Mouse (Mus musculus) erythroblast, embryonic 14.5 days (primary cell): ENCODE results near the gene Gls. TPM values are rescaled to one million over a fixed set of nuclear protein-coding genes. Genes with fewer than 3 reads are reported as not detected.

ENCODE experiments used
- H3K27me3 ChIP-seq: 2 replicates; pipeline ENCODE4 v1.6.1; 2012; ENCODE audit warnings: inconsistent platforms; ENCODE audit not compliant: control insufficient read depth
- H3K36me3 ChIP-seq: 2 replicates; pipeline ENCODE4 v1.6.1; 2012; ENCODE audit warnings: mild to moderate bottlenecking, inconsistent platforms; ENCODE audit not compliant: control insufficient read depth
- H3K4me1 ChIP-seq: 2 replicates; pipeline ENCODE4 v1.6.1; 2012; ENCODE audit warnings: inconsistent platforms; ENCODE audit not compliant: control insufficient read depth
- H3K4me3 ChIP-seq: replicated peaks from 2 replicates; pipeline ENCODE3; 2012; ENCODE audit warnings: moderate library complexity, mild to moderate bottlenecking, inconsistent platforms
- H3K9me3 ChIP-seq: 2 replicates; pipeline ENCODE4 v1.6.1; 2012; ENCODE audit warnings: low read length, inconsistent platforms, mixed read lengths; ENCODE audit not compliant: control insufficient read depth
- GATA1 ChIP-seq: IDR thresholded peaks from 2 replicates; pipeline ENCODE4 v1.6.1; 2012; ENCODE audit warnings: low read length, inconsistent platforms, mixed read lengths
- TAL1 ChIP-seq: IDR thresholded peaks from 3 replicates; pipeline ENCODE4 v1.6.1; 2012; ENCODE audit warnings: low read length, inconsistent platforms, mixed read lengths
- polyA plus RNA-seq: library from polyadenylated mRNA; stranded (reverse); fragments of >175 nt; gene quantifications from 2 replicates; pipeline ENCODE4 v1.2.3, GENCODE M21; 2012

Gls gene
- polyA plus RNA-seq, 1 experiment, result 0.97 TPM

- TF ChIP-seq GATA1 (no peak), TAL1 (no peak)
- H3K36me3 ChIP-seq, result no peaks in the 10 kb centered on the region
- H3K9me3 ChIP-seq, result no peaks in the 10 kb centered on the region
- H3K27me3 ChIP-seq, result no peaks in the 10 kb centered on the region
- no peak overlapping the region for H3K4me3 ChIP-seq
- no peaks in the 10 kb centered on the region for H3K4me1 ChIP-seq
Observed at GRCm38 (mm10) chr1:52252447-52252846, 19.4 kb upstream of the Gls start.

GRCm38 (mm10) chr1:52251038-52251735 lies 18.2 kb upstream of the Gls start:
- H3K27me3 ChIP-seq, result no peaks in the 10 kb centered on the region
- TF ChIP-seq TAL1 (no peak), GATA1 (no peak)
- H3K4me3 ChIP-seq, result no peak overlapping the region
- H3K36me3 ChIP-seq, result no peaks in the 10 kb centered on the region
- H3K9me3 ChIP-seq, result no peaks in the 10 kb centered on the region
- H3K4me1 ChIP-seq, result no peaks in the 10 kb centered on the region

- Histone ChIP-seq H3K27me3 (no peaks in the 10 kb centered on the region), H3K4me1 (no peaks in the 10 kb centered on the region), H3K9me3 (no peaks in the 10 kb centered on the region), H3K4me3 (no peak overlapping the region), H3K36me3 (no peaks in the 10 kb centered on the region)
- TF ChIP-seq TAL1 (no peak), GATA1 (no peak)
Observed at GRCm38 (mm10) chr1:52248899-52249556, 16.0 kb upstream of the Gls start.

- TF ChIP-seq TAL1, result no peak
Observed at GRCm38 (mm10) chr1:52242270-52242669, 9.2 kb upstream of the Gls start.

GRCm38 (mm10) chr1:52232766-52233140 lies 279 bp downstream of the Gls start:
- H3K9me3 ChIP-seq, result no peaks in the 10 kb centered on the region
- no peaks in the 10 kb centered on the region for H3K36me3 ChIP-seq
- H3K27me3 ChIP-seq, result peaks cover 11% of the 10 kb centered on the region
- H3K4me1 ChIP-seq, result peaks cover 35% of the 10 kb centered on the region
- H3K4me3 ChIP-seq, result peak overlapping the region; percentile 95
- TF ChIP-seq GATA1 (no peak), TAL1 (no peak)

More at GRCm38 (mm10) chr1:52242270-52242669, 9.2 kb upstream of the Gls start:
- Histone ChIP-seq H3K36me3 (no peaks in the 10 kb centered on the region), H3K27me3 (no peaks in the 10 kb centered on the region), H3K4me3 (no peak overlapping the region), H3K9me3 (no peaks in the 10 kb centered on the region), H3K4me1 (no peaks in the 10 kb centered on the region)

GRCm38 (mm10) chr1:52231939-52232765 lies 880 bp downstream of the Gls start:
- H3K4me1 ChIP-seq, result peaks cover 37% of the 10 kb centered on the region
- H3K27me3 ChIP-seq, result peaks cover 11% of the 10 kb centered on the region
- TF ChIP-seq TAL1 (no peak), GATA1 (no peak)
- peak overlapping the region; percentile 95 for H3K4me3 ChIP-seq
- H3K36me3 ChIP-seq, result no peaks in the 10 kb centered on the region
- no peaks in the 10 kb centered on the region for H3K9me3 ChIP-seq

- TF ChIP-seq TAL1 (no peak), GATA1 (no peak)
- peaks cover 43% of the 10 kb centered on the region for H3K4me1 ChIP-seq
- H3K27me3 ChIP-seq, result peaks cover 10% of the 10 kb centered on the region
- no peaks in the 10 kb centered on the region for H3K36me3 ChIP-seq
- H3K4me3 ChIP-seq, result peak overlapping the region; percentile 34
- H3K9me3 ChIP-seq, result no peaks in the 10 kb centered on the region
Observed at GRCm38 (mm10) chr1:52230404-52230803, 2.6 kb downstream of the Gls start.

GRCm38 (mm10) chr1:52228178-52228577 lies 4.9 kb downstream of the Gls start:
- no peak overlapping the region for H3K4me3 ChIP-seq
- H3K9me3 ChIP-seq, result no peaks in the 10 kb centered on the region
- peaks cover 38% of the 10 kb centered on the region for H3K4me1 ChIP-seq
- no peaks in the 10 kb centered on the region for H3K36me3 ChIP-seq
- TF ChIP-seq TAL1, result no peak
- no peak for TF ChIP-seq GATA1
- no peaks in the 10 kb centered on the region for H3K27me3 ChIP-seq

- Histone ChIP-seq H3K4me1 (peaks cover 27% of the 10 kb centered on the region), H3K4me3 (no peak overlapping the region), H3K9me3 (no peaks in the 10 kb centered on the region), H3K27me3 (no peaks in the 10 kb centered on the region), H3K36me3 (no peaks in the 10 kb centered on the region; the same call in 1 of the 2 replicates)
- TF ChIP-seq TAL1, result no peak
- no peak for TF ChIP-seq GATA1
Observed at GRCm38 (mm10) chr1:52226416-52226815, 6.6 kb downstream of the Gls start.
